In genomic region chrX:140509817-140510216, GRCm38 (mm10) we compare ENCODE assay signal across 23 mouse cellular contexts. TPM values are rescaled to one million over a fixed set of nuclear protein-coding genes. Genes with fewer than 3 reads are reported as not detected.
A peak's percentile ranks its signal among the peaks of the same experiment; 100 is the strongest.
DNase-seq lines count a peak whose midpoint lies in the region; ATAC-seq and TF ChIP-seq lines count a peak whose summit lies in the region.
"Had no signal": no experiment of that assay in that cellular context is flagged by ENCODE, and none has a peak within 500 bp of the region (broad histone marks: within the 10 kb centered on the region; RNA-seq: fewer than 3 reads in every experiment).

No protein-coding gene starts in this region.

- H3K4me2 ChIP-seq in kidney, embryonic 14.5 days (replicated peaks; ENCODE audit: low read depth, low read length): no peak overlapping the region
- no peak overlapping the region for H3K4me2 ChIP-seq in lung, postnatal 0 days (replicated peaks; ENCODE audit: low read depth, low read length)
- H3K4me2 ChIP-seq in stomach, postnatal 0 days (replicated peaks; ENCODE audit: low read depth): no peak overlapping the region
- no peak overlapping the region for H3K4me2 ChIP-seq in heart, embryonic 12.5 days
- H3K4me2 ChIP-seq: heart, embryonic 11.5 days; hindbrain, embryonic 12.5 days; midbrain, embryonic 13.5 days; stomach, embryonic 15.5 days had no signal

- TF ChIP-seq EP300 in lung, postnatal 0 days (IDR thresholded peaks at IDR 0.05): no peak
- TF ChIP-seq EP300 in stomach, postnatal 0 days (optimal IDR thresholded peaks at IDR 0.05): no peak

- no peaks in the 10 kb centered on the region for H3K36me3 ChIP-seq in kidney, adult 2 months (ENCODE audit: control insufficient read depth, insufficient read depth, low read length)
- no peaks in the 10 kb centered on the region for H3K36me3 ChIP-seq in kidney, embryonic 14.5 days (ENCODE audit: control insufficient read depth, insufficient read depth, low read length)
- H3K36me3 ChIP-seq in lung, postnatal 0 days (ENCODE audit: insufficient read depth, low read length): no peaks in the 10 kb centered on the region
- no peaks in the 10 kb centered on the region for H3K36me3 ChIP-seq in stomach, postnatal 0 days (ENCODE audit: control insufficient read depth, insufficient read depth, low read length)
- H3K36me3 ChIP-seq in heart, embryonic 12.5 days: no peaks in the 10 kb centered on the region
- H3K36me3 ChIP-seq: hindbrain, embryonic 12.5 days; midbrain, embryonic 13.5 days; stomach, embryonic 15.5 days had no signal

- no peaks in the 10 kb centered on the region for H3K9me3 ChIP-seq in kidney, embryonic 14.5 days (ENCODE audit: control insufficient read depth, low read length)
- no peaks in the 10 kb centered on the region for H3K9me3 ChIP-seq in lung, postnatal 0 days (ENCODE audit: low read length)
- H3K9me3 ChIP-seq in stomach, postnatal 0 days (ENCODE audit: control insufficient read depth, low read length): no peaks in the 10 kb centered on the region
- H3K9me3 ChIP-seq in heart, embryonic 12.5 days (replicated peaks): no peaks in the 10 kb centered on the region
- H3K9me3 ChIP-seq: hindbrain, embryonic 12.5 days; midbrain, embryonic 13.5 days; stomach, embryonic 15.5 days had no signal

- H3K27ac ChIP-seq in kidney, adult 2 months (ENCODE audit: insufficient read depth, low read depth, low read length): peak overlapping the region; percentile 51; the same call in 1 of the 2 replicates
- H3K27ac ChIP-seq in kidney, embryonic 14.5 days (ENCODE audit: low read depth, low read length): no peak overlapping the region
- peak overlapping the region; percentile 85 for H3K27ac ChIP-seq in lung, postnatal 0 days (ENCODE audit: low read length)
- peak overlapping the region; percentile 61; the same call in 1 of the 2 replicates for H3K27ac ChIP-seq in bone marrow, adult 2 months (ENCODE audit: control insufficient read depth, insufficient read depth, low read depth, low read length, poor library complexity)
- H3K27ac ChIP-seq in stomach, postnatal 0 days (replicated peaks): peak overlapping the region; percentile 40; the same call in 1 of the 2 replicates
- no peak overlapping the region for H3K27ac ChIP-seq in heart, embryonic 12.5 days (ENCODE audit: poor library complexity, severe bottlenecking)
- H3K27ac ChIP-seq: hindbrain, embryonic 12.5 days; left cerebral cortex, adult 2 months; liver, embryonic 14.5 days; midbrain, embryonic 13.5 days; stomach, embryonic 15.5 days had no signal

- no peak overlapping the region for H3K9ac ChIP-seq in kidney, embryonic 14.5 days (ENCODE audit: low read depth, low read length)
- no peak overlapping the region for H3K9ac ChIP-seq in lung, postnatal 0 days (replicated peaks; ENCODE audit: low read depth)
- no peak overlapping the region for H3K9ac ChIP-seq in stomach, postnatal 0 days (ENCODE audit: low read length)
- H3K9ac ChIP-seq in heart, embryonic 12.5 days: no peak overlapping the region
- H3K9ac ChIP-seq: hindbrain, embryonic 12.5 days; liver, embryonic 14.5 days; midbrain, embryonic 13.5 days; stomach, embryonic 15.5 days had no signal

- no peaks in the 10 kb centered on the region for H3K27me3 ChIP-seq in kidney, adult 2 months (replicated peaks; ENCODE audit: control insufficient read depth, insufficient read depth, low read length)
- H3K27me3 ChIP-seq in kidney, embryonic 14.5 days (ENCODE audit: control insufficient read depth, insufficient read depth, low read length): no peaks in the 10 kb centered on the region
- H3K27me3 ChIP-seq in lung, postnatal 0 days (replicated peaks; ENCODE audit: insufficient read depth, low read length): no peaks in the 10 kb centered on the region
- no peaks in the 10 kb centered on the region for H3K27me3 ChIP-seq in stomach, postnatal 0 days (ENCODE audit: control insufficient read depth, insufficient read depth, low read length)
- H3K27me3 ChIP-seq in heart, embryonic 12.5 days (replicated peaks): peaks cover 4% of the 10 kb centered on the region; the same call in 1 of the 2 replicates

- no peak for TF ChIP-seq POLR2A in kidney, adult 2 months (IDR thresholded peaks at IDR 0.05; ENCODE audit: low read depth, low read length)
- TF ChIP-seq POLR2A in bone marrow, adult 2 months (IDR thresholded peaks at IDR 0.05; ENCODE audit: borderline replicate concordance, control insufficient read depth, low read depth, low read length): no peak

- H3K4me1 ChIP-seq in kidney, adult 2 months (ENCODE audit: control insufficient read depth, insufficient read depth, low read length): peaks cover 37% of the 10 kb centered on the region; the same call in 1 of the 2 replicates
- H3K4me1 ChIP-seq in kidney, embryonic 14.5 days (ENCODE audit: control insufficient read depth, insufficient read depth, low read length): no peaks in the 10 kb centered on the region
- no peaks in the 10 kb centered on the region; the same call in 1 of the 2 replicates for H3K4me1 ChIP-seq in lung, postnatal 0 days (ENCODE audit: insufficient read depth, low read depth, low read length)
- peaks cover 4% of the 10 kb centered on the region; the same call in 1 of the 2 replicates for H3K4me1 ChIP-seq in bone marrow, adult 2 months (ENCODE audit: control insufficient read depth, insufficient read depth, low read length)
- H3K4me1 ChIP-seq in stomach, postnatal 0 days (replicated peaks; ENCODE audit: control insufficient read depth, insufficient read depth): no peaks in the 10 kb centered on the region
- 0 out of 2 replicates have a peak, but pooled peaks cover 20% of the 10 kb centered on the region for H3K4me1 ChIP-seq in heart, embryonic 12.5 days (replicated peaks)
- H3K4me1 ChIP-seq: stomach, embryonic 15.5 days had no signal

- peak; percentile 52 for DNase-seq in kidney, adult 2 months
- peak; percentile 18 for DNase-seq in lung, postnatal 0 days (ENCODE audit: low spot score)
- no peak for DNase-seq in lung, postnatal 25 days (ENCODE audit: low spot score)
- DNase-seq in stomach, postnatal 0 days (ENCODE audit: low spot score): no peak
- DNase-seq: adrenal gland, postnatal 10 days; cerebellum, adult 2 months; gastrocnemius, postnatal 36 days; heart, postnatal 14 days; left cerebral cortex, postnatal 4 days; spleen, adult 18-20 months; thymus, adult 2 months had no signal

- WGBS in kidney, adult 2 months: 33% methylated on average over 6 of the region's 6 CpGs
- 72% methylated on average over 6 of the region's 6 CpGs for whole genome bisulfite sequencing in kidney, embryonic 14.5 days
- WGBS in lung, postnatal 0 days: 61% methylated on average over 6 of the region's 6 CpGs
- 44% methylated on average over 6 of the region's 6 CpGs for WGBS in bone marrow, adult 2 months
- WGBS in stomach, postnatal 0 days: 62% methylated on average over 6 of the region's 6 CpGs
- WGBS in heart, embryonic 12.5 days: 61% methylated on average over 6 of the region's 6 CpGs

- no peak for ATAC-seq in kidney, embryonic 14.5 days (ENCODE audit: low FRiP score, low TSS enrichment)
- ATAC-seq in lung, postnatal 0 days: no peak
- ATAC-seq in stomach, postnatal 0 days (ENCODE audit: low FRiP score, low TSS enrichment): no peak
- ATAC-seq in heart, embryonic 12.5 days (ENCODE audit: insufficient number of reproducible peaks, low FRiP score): no peak
- ATAC-seq: activated CD4-positive, CD25-positive, alpha-beta regulatory T cell, adult 4 months; forebrain, embryonic 16.5 days; midbrain, embryonic 13.5 days had no signal

- TF ChIP-seq CTCF in kidney, adult 2 months (conservative IDR thresholded peaks at IDR 0.05; ENCODE audit: insufficient read depth, insufficient read length, low read depth, low read length): no peak
- TF ChIP-seq CTCF in lung, postnatal 0 days (IDR thresholded peaks at IDR 0.05): no peak
- no peak for TF ChIP-seq CTCF in bone marrow, adult 2 months (IDR thresholded peaks at IDR 0.05; ENCODE audit: control insufficient read depth, insufficient read depth, low read length)
- no peak for TF ChIP-seq CTCF in stomach, postnatal 0 days (IDR thresholded peaks at IDR 0.05; ENCODE audit: low read depth)

- no peak overlapping the region for H3K4me3 ChIP-seq in kidney, adult 2 months (ENCODE audit: insufficient read depth, low read depth, low read length)
- H3K4me3 ChIP-seq in kidney, embryonic 14.5 days (ENCODE audit: low read length): no peak overlapping the region
- no peak overlapping the region for H3K4me3 ChIP-seq in lung, postnatal 0 days (ENCODE audit: low read depth, low read length)
- no peak overlapping the region for H3K4me3 ChIP-seq in bone marrow, adult 2 months (replicated peaks; ENCODE audit: control insufficient read depth, low read depth, low read length)
- H3K4me3 ChIP-seq in stomach, postnatal 0 days (ENCODE audit: low read depth, low read length): no peak overlapping the region
- H3K4me3 ChIP-seq in heart, embryonic 12.5 days: no peak overlapping the region
- H3K4me3 ChIP-seq: hindbrain, embryonic 12.5 days; left cerebral cortex, adult 2 months; midbrain, embryonic 13.5 days; myocyte; stomach, embryonic 15.5 days had no signal

RNA-seq across cellular contexts. Expression of gene Prps1, which starts 53.4 kb away (rescaled TPM):
- polyA plus RNA-seq in kidney, adult 2 months (2012; rRNA removed): 12.1 and 16.5 TPM in 2 replicates
- 47.4 and 58.2 TPM in 2 replicates for polyA plus RNA-seq in kidney, embryonic 14.5 days (2014; fragmentation: Nextera tagmentation; extraction: Ambion mirVana)
- polyA plus RNA-seq in lung, postnatal 0 days (2015; fragmentation: Nextera tagmentation; extraction: Ambion mirVana): 17.7 and 20.8 TPM in 2 replicates
- 22.9 and 24.5 TPM in 2 replicates for polyA plus RNA-seq in bone marrow, adult 2 months (2011; ENCODE audit: insufficient read depth, insufficient read length, low replicate concordance, missing spikeins)
- 18.2 and 18.3 TPM in 2 replicates for polyA plus RNA-seq in stomach, postnatal 0 days (2015; fragmentation: Nextera tagmentation; extraction: Ambion mirVana)
- 61.7 and 68.5 TPM in 2 replicates for polyA plus RNA-seq in heart, embryonic 12.5 days (2016; fragmentation: Nextera tagmentation; extraction: Ambion mirVana)

Comparison
In these comparisons a context has a peak if more than half of its experiments do, and no peak if none do; other contexts are left out.
1. DNase-seq: peak in kidney, adult 2 months (single experiment) and lung, postnatal 0 days (single experiment); none in lung, postnatal 25 days (single experiment) and stomach, postnatal 0 days (single experiment).
2. H3K27ac ChIP-seq: peak in kidney, adult 2 months (single experiment), lung, postnatal 0 days (single experiment), bone marrow, adult 2 months (single experiment) and stomach, postnatal 0 days (single experiment); none in kidney, embryonic 14.5 days (single experiment) and heart, embryonic 12.5 days (single experiment).